8 mouse cellular contexts compared by ENCODE assay signal in genomic region chr2:74658024-74658666, GRCm38 (mm10). TPM values are rescaled to one million over a fixed set of nuclear protein-coding genes. Genes with fewer than 3 reads are reported as not detected.
DNase-seq lines count a peak whose midpoint lies in the region; ATAC-seq lines count a peak whose summit lies in the region.
"Had no signal": no experiment of that assay in that cellular context is flagged by ENCODE, and none has a peak within 500 bp of the region (broad histone marks: within the 10 kb centered on the region; RNA-seq: fewer than 3 reads in every experiment).

No protein-coding gene starts in this region.

- ATAC-seq in liver, embryonic 11.5 days (replicated peaks; ENCODE audit: low FRiP score) = no peak
- no peak for ATAC-seq in forebrain, embryonic 13.5 days
- no peak for ATAC-seq in intestine, embryonic 15.5 days
- no peak for ATAC-seq in neural tube, embryonic 11.5 days (ENCODE audit: insufficient read depth, low FRiP score, low TSS enrichment)
- ATAC-seq in granulocyte monocyte progenitor cell, adult 5-6 weeks (replicated peaks; ENCODE audit: poor library complexity, severe bottlenecking) = no peak

- WGBS in liver, embryonic 11.5 days = 2% methylated on average over 15 of the region's 15 CpGs
- under 1% methylated on average over 15 of the region's 15 CpGs for WGBS in forebrain, embryonic 13.5 days
- WGBS in intestine, embryonic 15.5 days = 3% methylated on average over 15 of the region's 15 CpGs
- WGBS in neural tube, embryonic 11.5 days = under 1% methylated on average over 15 of the region's 15 CpGs

- H3K9me3 ChIP-seq in liver, embryonic 11.5 days (ENCODE audit: control insufficient read depth, low read length) = no peaks in the 10 kb centered on the region
- no peaks in the 10 kb centered on the region for H3K9me3 ChIP-seq in forebrain, embryonic 13.5 days (replicated peaks)
- H3K9me3 ChIP-seq in intestine, embryonic 15.5 days = no peaks in the 10 kb centered on the region
- no peaks in the 10 kb centered on the region for H3K9me3 ChIP-seq in neural tube, embryonic 11.5 days (ENCODE audit: control insufficient read depth, low read length)

- H3K27me3 ChIP-seq in liver, embryonic 11.5 days (replicated peaks; ENCODE audit: control insufficient read depth, insufficient read depth, low read length) = peaks cover 95% of the 10 kb centered on the region
- H3K27me3 ChIP-seq in forebrain, embryonic 13.5 days = peaks cover 94% of the 10 kb centered on the region
- peaks cover 88% of the 10 kb centered on the region for H3K27me3 ChIP-seq in intestine, embryonic 15.5 days (replicated peaks)
- peaks cover 94% of the 10 kb centered on the region for H3K27me3 ChIP-seq in neural tube, embryonic 11.5 days (ENCODE audit: control insufficient read depth, insufficient read depth, low read length)

- no peak overlapping the region for H3K27ac ChIP-seq in liver, embryonic 11.5 days (ENCODE audit: low read depth, low read length)
- no peak overlapping the region for H3K27ac ChIP-seq in forebrain, embryonic 13.5 days
- no peak overlapping the region for H3K27ac ChIP-seq in intestine, embryonic 15.5 days
- H3K27ac ChIP-seq in neural tube, embryonic 11.5 days (ENCODE audit: low read depth, low read length) = peak overlapping the region; percentile 44; the same call in 1 of the 2 replicates

- H3K36me3 ChIP-seq in liver, embryonic 11.5 days (ENCODE audit: control insufficient read depth, insufficient read depth, low read length) = no peaks in the 10 kb centered on the region
- H3K36me3 ChIP-seq in forebrain, embryonic 13.5 days (ENCODE audit: poor library complexity, severe bottlenecking) = no peaks in the 10 kb centered on the region
- no peaks in the 10 kb centered on the region for H3K36me3 ChIP-seq in intestine, embryonic 15.5 days
- H3K36me3 ChIP-seq in neural tube, embryonic 11.5 days (ENCODE audit: control insufficient read depth, insufficient read depth, low read length) = no peaks in the 10 kb centered on the region

- peak overlapping the region; percentile 28; the same call in 1 of the 2 replicates for H3K4me2 ChIP-seq in liver, embryonic 11.5 days
- peak overlapping the region; percentile 30 for H3K4me2 ChIP-seq in forebrain, embryonic 13.5 days
- H3K4me2 ChIP-seq in intestine, embryonic 15.5 days (replicated peaks) = 0 out of 2 replicates have a peak overlapping the region, but pooled peaks have one; percentile 22
- H3K4me2 ChIP-seq in neural tube, embryonic 11.5 days (ENCODE audit: low read depth) = no peak overlapping the region

- no peak overlapping the region for H3K9ac ChIP-seq in liver, embryonic 11.5 days (ENCODE audit: low read depth, low read length)
- H3K9ac ChIP-seq in forebrain, embryonic 13.5 days = no peak overlapping the region
- no peak overlapping the region for H3K9ac ChIP-seq in intestine, embryonic 15.5 days
- peak overlapping the region; percentile 23; the same call in 1 of the 2 replicates for H3K9ac ChIP-seq in neural tube, embryonic 11.5 days (ENCODE audit: low read length)

- no peak for DNase-seq in liver, embryonic 11.5 days (ENCODE audit: low spot score)
- DNase-seq in liver = no peak
- DNase-seq in neural tube, embryonic 11.5 days (ENCODE audit: low spot score) = no peak
- no peak for DNase-seq in lung, postnatal 4 days

- peak overlapping the region; percentile 25 for H3K4me3 ChIP-seq in liver, embryonic 11.5 days (ENCODE audit: low read depth, low read length)
- H3K4me3 ChIP-seq in forebrain, embryonic 13.5 days = peak overlapping the region; percentile 8; the same call in 1 of the 2 replicates
- 0 out of 2 replicates have a peak overlapping the region, but pooled peaks have one; percentile 12 for H3K4me3 ChIP-seq in intestine, embryonic 15.5 days (replicated peaks)
- peak overlapping the region; percentile 24 for H3K4me3 ChIP-seq in neural tube, embryonic 11.5 days (ENCODE audit: low read depth, low read length)

- peaks cover 6% of the 10 kb centered on the region; the same call in 1 of the 2 replicates for H3K4me1 ChIP-seq in liver, embryonic 11.5 days (replicated peaks; ENCODE audit: control insufficient read depth, insufficient read depth, low read length)
- H3K4me1 ChIP-seq in forebrain, embryonic 13.5 days = peaks cover 20% of the 10 kb centered on the region
- peaks cover 26% of the 10 kb centered on the region for H3K4me1 ChIP-seq in intestine, embryonic 15.5 days (replicated peaks)
- 0 out of 2 replicates have a peak, but pooled peaks cover 5% of the 10 kb centered on the region for H3K4me1 ChIP-seq in neural tube, embryonic 11.5 days (ENCODE audit: control insufficient read depth, insufficient read depth, low read length)

RNA-seq across cellular contexts. Expression of gene Evx2, which starts 1.2 kb away (rescaled TPM):
- 0.12 TPM in 1 of 2 replicates, not detected in the other for polyA plus RNA-seq in liver, embryonic 11.5 days (2014; fragmentation: Nextera tagmentation; extraction: Ambion mirVana)
- polyA plus RNA-seq in forebrain, embryonic 13.5 days (2015; fragmentation: Nextera tagmentation; extraction: Ambion mirVana) = not detected in 2 replicates
- polyA plus RNA-seq in intestine, embryonic 15.5 days (2015; fragmentation: Nextera tagmentation; extraction: Ambion mirVana) = 0.04 TPM in 1 of 2 replicates, not detected in the other
- polyA plus RNA-seq in neural tube, embryonic 11.5 days (2014; fragmentation: Nextera tagmentation; extraction: Ambion mirVana) = 0.54 and 0.69 TPM in 2 replicates
- total RNA-seq in granulocyte monocyte progenitor cell, adult 5-6 weeks (2014; fragmentation: Nextera tagmentation) = not detected in 2 replicates
- total RNA-seq in granulocyte monocyte progenitor cell, adult 5-6 weeks (2017) = not detected in 2 replicates
- total RNA-seq: layer of hippocampus, adult 18-20 months had no signal

RNA-seq across cellular contexts. Expression of gene Hoxd13, which starts 10.0 kb away (rescaled TPM):
- polyA plus RNA-seq in liver, embryonic 11.5 days (2014; fragmentation: Nextera tagmentation; extraction: Ambion mirVana) = 0.06 and 0.45 TPM in 2 replicates
- not detected in 2 replicates for polyA plus RNA-seq in forebrain, embryonic 13.5 days (2015; fragmentation: Nextera tagmentation; extraction: Ambion mirVana)
- polyA plus RNA-seq in intestine, embryonic 15.5 days (2015; fragmentation: Nextera tagmentation; extraction: Ambion mirVana) = 0.67 and 0.77 TPM in 2 replicates
- polyA plus RNA-seq in neural tube, embryonic 11.5 days (2014; fragmentation: Nextera tagmentation; extraction: Ambion mirVana) = 0.41 and 1.0 TPM in 2 replicates
- total RNA-seq in granulocyte monocyte progenitor cell, adult 5-6 weeks (2014; fragmentation: Nextera tagmentation) = not detected in 2 replicates
- total RNA-seq in granulocyte monocyte progenitor cell, adult 5-6 weeks (2017) = not detected in 2 replicates
- total RNA-seq: layer of hippocampus, adult 18-20 months had no signal

RNA-seq across cellular contexts. Expression of gene Hoxd12, which starts 16.7 kb away (rescaled TPM):
- polyA plus RNA-seq in liver, embryonic 11.5 days (2014; fragmentation: Nextera tagmentation; extraction: Ambion mirVana) = 0.12 and 0.49 TPM in 2 replicates
- polyA plus RNA-seq in forebrain, embryonic 13.5 days (2015; fragmentation: Nextera tagmentation; extraction: Ambion mirVana) = not detected in 2 replicates
- polyA plus RNA-seq in intestine, embryonic 15.5 days (2015; fragmentation: Nextera tagmentation; extraction: Ambion mirVana) = 0.45 and 1.1 TPM in 2 replicates
- polyA plus RNA-seq in neural tube, embryonic 11.5 days (2014; fragmentation: Nextera tagmentation; extraction: Ambion mirVana) = 2.1 TPM in 2 replicates
- not detected in 2 replicates for total RNA-seq in granulocyte monocyte progenitor cell, adult 5-6 weeks (2014; fragmentation: Nextera tagmentation)
- not detected in 2 replicates for total RNA-seq in granulocyte monocyte progenitor cell, adult 5-6 weeks (2017)
- total RNA-seq: layer of hippocampus, adult 18-20 months had no signal

RNA-seq across cellular contexts. Expression of gene Hoxd11, which starts 21.2 kb away (rescaled TPM):
- polyA plus RNA-seq in liver, embryonic 11.5 days (2014; fragmentation: Nextera tagmentation; extraction: Ambion mirVana) = 0.14 and 0.44 TPM in 2 replicates
- not detected in 2 replicates for polyA plus RNA-seq in forebrain, embryonic 13.5 days (2015; fragmentation: Nextera tagmentation; extraction: Ambion mirVana)
- 1.2 and 2.3 TPM in 2 replicates for polyA plus RNA-seq in intestine, embryonic 15.5 days (2015; fragmentation: Nextera tagmentation; extraction: Ambion mirVana)
- polyA plus RNA-seq in neural tube, embryonic 11.5 days (2014; fragmentation: Nextera tagmentation; extraction: Ambion mirVana) = 8.1 and 8.5 TPM in 2 replicates
- total RNA-seq in granulocyte monocyte progenitor cell, adult 5-6 weeks (2014; fragmentation: Nextera tagmentation) = not detected in 2 replicates
- not detected in 2 replicates for total RNA-seq in granulocyte monocyte progenitor cell, adult 5-6 weeks (2017)
- total RNA-seq: layer of hippocampus, adult 18-20 months had no signal

RNA-seq across cellular contexts. Expression of gene Hoxd10, which starts 33.6 kb away (rescaled TPM):
- polyA plus RNA-seq in liver, embryonic 11.5 days (2014; fragmentation: Nextera tagmentation; extraction: Ambion mirVana) = 0.09 and 0.30 TPM in 2 replicates
- not detected in 2 replicates for polyA plus RNA-seq in forebrain, embryonic 13.5 days (2015; fragmentation: Nextera tagmentation; extraction: Ambion mirVana)
- 4.8 and 7.9 TPM in 2 replicates for polyA plus RNA-seq in intestine, embryonic 15.5 days (2015; fragmentation: Nextera tagmentation; extraction: Ambion mirVana)
- polyA plus RNA-seq in neural tube, embryonic 11.5 days (2014; fragmentation: Nextera tagmentation; extraction: Ambion mirVana) = 28.1 and 29.3 TPM in 2 replicates
- total RNA-seq in granulocyte monocyte progenitor cell, adult 5-6 weeks (2014; fragmentation: Nextera tagmentation) = not detected in 2 replicates
- total RNA-seq in granulocyte monocyte progenitor cell, adult 5-6 weeks (2017) = not detected in 2 replicates
- total RNA-seq: layer of hippocampus, adult 18-20 months had no signal
